Mouse (Mus musculus) left cerebral cortex, postnatal 25 days (tissue): ENCODE results near the gene 4931408C20Rik. TPM values are rescaled to one million over a fixed set of nuclear protein-coding genes. Genes with fewer than 3 reads are reported as not detected.

Experiments used
- DNase-seq, 2 experiments: peaks; one replicate each; pipeline ENCODE4 v3.0.0; 2022; ENCODE audit warnings: low spot score in 2 of 2, mixed read lengths in 1 of 2
- intact Hi-C: fragments of 180-260 bp; cut with DNase I; formaldehyde crosslinking; loops from one replicate; pipeline ENCODE4 v1.15.1; 2025
- total RNA-seq, 2 experiments: library from RNA; stranded (reverse); gene quantifications; 2 replicates each; pipeline ENCODE4 v1.2.3; 2021

The 4931408C20Rik gene
- not detected for total RNA-seq

GRCm38 (mm10) chr1:26686842-26687760 is at the start of gene 4931408C20Rik:
TSS of gene 4931408C20Rik (minus strand) at chr1:26687460.
- intact Hi-C loops: no loop called here
- peak; percentile 11 for DNase-seq

GRCm38 (mm10) chr1:26687926-26688325 is 666 bp upstream of the 4931408C20Rik start:
- intact Hi-C loops: no loop called here
- DNase-seq: peak in 1 of 2 experiments; percentile 1

- no peak for DNase-seq
- intact Hi-C loops: no loop called here
These were observed 1.1 kb downstream of the 4931408C20Rik start for GRCm38 (mm10) chr1:26685952-26686693.

- no peak for DNase-seq
- intact Hi-C loops: no loop called here
These were observed 1.9 kb downstream of the 4931408C20Rik start for GRCm38 (mm10) chr1:26685383-26685782.

GRCm38 (mm10) chr1:26649704-26650388 is 37.4 kb downstream of the 4931408C20Rik start:
- intact Hi-C loops: no loop called here
- DNase-seq: no peak

- no peak for DNase-seq
- intact Hi-C loops: no loop called here
These were observed 51.2 kb downstream of the 4931408C20Rik start for GRCm38 (mm10) chr1:26636051-26636450.
